Mouse (Mus musculus) granulocyte monocyte progenitor cell, adult 5-6 weeks (primary cell): ENCODE data around the gene Flywch2. TPM values are rescaled to one million over a fixed set of nuclear protein-coding genes. Genes with fewer than 3 reads are reported as not detected.

Experiments used
- ATAC-seq: replicated peaks from 2 replicates; pipeline ENCODE4 v1.8.0; 2016; ENCODE audit warnings: mild to moderate bottlenecking, moderate TSS enrichment, inconsistent platforms; ENCODE audit not compliant: poor library complexity, severe bottlenecking
- total RNA-seq, 2 experiments: library from RNA; stranded (forward) in 1 of 2; stranded (reverse) in 1 of 2; fragments of 200-712, 200-1000 nt in 1 of 2; fragments of >200 nt in 1 of 2; fragmentation: Nextera tagmentation in 1 of 2; gene quantifications; 2 replicates each; pipeline ENCODE4 v1.2.3; 2014 to 2017

The Flywch2 gene
- total RNA-seq, 2 experiments from 2014 or later, result 0.80 TPM; not detected in 1

DNA sequence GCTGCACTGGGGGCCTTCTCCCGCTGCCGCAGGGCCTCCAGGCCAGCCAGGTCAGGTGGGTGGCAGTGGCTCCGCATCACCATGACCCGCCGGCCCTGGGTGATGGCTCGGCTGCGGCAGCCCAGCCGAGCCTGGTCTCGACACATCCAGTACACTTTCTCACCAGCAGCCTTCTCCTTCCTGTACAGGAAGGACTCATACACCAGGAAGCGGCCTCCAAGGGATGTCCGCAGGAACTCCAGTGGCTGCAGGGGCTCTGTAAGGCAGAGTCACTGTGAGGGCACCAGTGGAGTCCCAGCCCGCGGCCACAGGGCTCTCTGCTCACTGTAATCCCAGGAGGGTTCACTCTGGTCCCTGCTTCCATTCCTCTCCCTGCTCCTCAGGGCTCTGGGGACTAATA, 30.2 kb downstream of the Flywch2 start:
- no peak for ATAC-seq

DNA sequence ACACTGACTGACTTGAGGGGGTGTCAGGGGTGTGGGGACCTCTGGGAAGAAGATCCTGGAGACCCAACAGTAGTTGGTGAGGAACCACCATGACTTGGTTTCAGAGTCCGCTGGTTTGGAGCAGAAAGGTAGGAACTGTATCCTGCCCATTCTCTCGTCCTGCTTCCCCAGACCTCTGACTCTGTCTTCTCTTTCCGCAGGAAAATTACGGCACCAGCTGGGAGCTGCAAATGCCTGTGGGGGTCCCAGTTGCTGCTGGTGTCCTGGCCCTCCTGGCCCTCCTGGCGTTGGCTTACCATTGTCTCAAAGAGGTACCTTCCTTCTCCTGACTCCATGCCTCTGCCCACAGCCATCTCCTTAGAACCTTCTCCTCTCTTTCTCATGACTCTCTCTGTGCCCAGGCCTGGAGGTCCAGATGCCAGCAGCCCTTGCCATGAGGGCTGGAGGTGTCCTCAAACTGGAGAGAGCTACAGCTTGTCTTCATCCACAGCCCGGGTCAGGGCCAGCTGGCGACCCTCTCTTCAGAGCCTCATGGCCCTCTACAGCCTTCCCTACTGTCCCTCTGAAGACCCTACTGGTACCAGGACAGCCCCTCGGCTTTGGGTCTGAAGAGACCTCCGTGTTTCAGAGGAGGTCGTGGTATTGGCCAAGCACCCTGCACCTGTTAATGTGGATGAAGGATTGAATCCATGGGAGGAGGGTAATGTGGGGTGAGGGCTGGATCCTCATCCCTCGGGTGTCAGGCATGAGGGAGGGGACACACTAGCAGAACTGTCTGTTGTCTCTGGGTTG, 36.3 kb downstream of the Flywch2 start:
- ATAC-seq, result no peak

DNA sequence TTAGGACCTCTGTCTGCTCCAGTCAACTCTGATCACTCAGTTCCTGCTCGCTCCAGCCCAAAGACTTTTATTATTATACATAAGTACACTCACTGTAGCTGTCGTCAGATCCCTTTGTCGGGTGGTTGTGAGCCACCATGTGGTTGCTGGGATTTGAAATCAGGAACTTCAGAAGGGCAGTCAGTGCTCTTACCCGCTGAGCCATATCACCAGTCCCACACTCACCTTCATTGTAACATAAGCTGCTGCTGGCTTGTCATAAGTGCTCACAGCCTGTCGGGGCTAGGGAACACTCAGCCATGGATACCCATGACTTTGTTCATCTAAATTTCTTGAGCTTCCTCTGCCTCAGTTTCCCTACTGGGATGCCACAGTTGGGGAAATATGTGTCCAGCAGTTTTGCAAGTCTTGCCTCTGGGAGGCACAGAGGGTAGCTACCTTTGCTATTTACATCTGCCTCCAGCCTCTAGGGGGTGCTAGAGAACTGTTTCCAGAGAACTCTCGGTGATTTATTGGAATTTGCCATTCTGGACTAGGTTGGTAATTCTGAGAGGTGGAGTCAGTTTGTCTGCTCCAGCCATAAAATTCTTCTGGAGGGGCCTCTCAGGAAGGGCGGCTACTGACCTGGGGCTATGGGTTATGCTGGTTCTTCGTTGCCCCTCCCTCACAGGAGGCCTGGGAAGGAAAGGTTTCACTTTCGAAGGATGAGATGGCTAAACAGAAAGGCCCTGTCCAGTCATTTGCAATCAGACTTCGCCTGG, 37.1 kb downstream of the Flywch2 start:
- ATAC-seq, result peak; percentile 56

DNA sequence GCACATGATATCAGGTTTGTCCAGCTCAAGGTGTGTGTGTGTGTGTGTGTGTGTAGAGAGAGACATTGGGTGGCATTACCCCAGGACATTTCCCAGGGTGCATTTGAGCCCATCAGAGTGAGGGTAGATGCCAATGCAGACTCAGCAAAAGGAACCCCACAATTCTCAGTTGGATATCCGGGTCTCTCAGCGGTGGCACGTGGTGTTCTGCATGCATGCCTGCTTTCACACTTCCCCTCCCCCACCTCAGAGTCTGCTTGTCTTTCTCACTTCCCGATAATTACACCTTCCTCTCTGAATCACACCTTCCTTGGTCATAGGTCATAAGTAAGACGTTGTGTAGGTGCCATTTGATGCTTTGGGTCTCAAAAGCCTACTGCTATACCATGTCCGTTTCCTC, 37.9 kb downstream of the Flywch2 start:
- ATAC-seq, result no peak

DNA sequence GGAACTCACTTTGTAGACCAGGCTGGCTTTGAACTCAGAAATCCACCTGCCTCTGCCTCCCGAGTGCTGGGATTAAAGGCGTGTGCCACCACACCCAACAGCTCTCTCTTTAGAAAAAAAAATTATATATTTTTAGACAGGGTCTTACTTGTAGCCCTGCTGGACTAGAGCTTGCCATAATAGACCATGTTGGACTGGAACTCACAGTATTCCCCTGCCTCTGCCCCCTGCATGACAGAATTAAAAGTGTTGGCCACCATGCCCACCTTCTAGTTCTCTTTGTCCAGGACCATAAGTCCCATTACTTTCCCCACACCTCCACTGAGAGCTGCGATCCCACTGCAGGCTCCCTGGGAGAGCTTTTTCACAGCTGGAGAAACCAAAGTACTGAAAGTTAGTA, 38.4 kb downstream of the Flywch2 start:
- ATAC-seq, result no peak

DNA sequence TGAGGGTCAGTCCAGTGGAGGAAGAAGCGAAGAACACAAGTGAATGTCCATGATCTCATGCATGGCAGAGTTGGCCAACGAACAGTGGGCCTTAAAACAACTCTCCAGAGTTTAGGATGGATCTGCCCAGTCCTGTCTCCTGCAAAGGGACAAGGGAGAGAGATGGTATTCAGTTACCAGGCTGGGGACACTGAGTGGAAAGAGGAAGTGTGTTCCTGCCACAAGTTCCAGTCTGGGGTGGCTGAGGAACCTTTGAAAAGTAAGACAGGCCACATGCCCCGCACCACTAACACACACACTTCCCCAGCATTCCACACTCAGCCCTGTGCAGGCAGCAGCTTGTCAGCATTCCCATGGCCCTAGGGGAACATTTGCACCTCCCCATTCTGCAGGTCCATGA, 39.1 kb downstream of the Flywch2 start:
- ATAC-seq, result peak; percentile 48

DNA sequence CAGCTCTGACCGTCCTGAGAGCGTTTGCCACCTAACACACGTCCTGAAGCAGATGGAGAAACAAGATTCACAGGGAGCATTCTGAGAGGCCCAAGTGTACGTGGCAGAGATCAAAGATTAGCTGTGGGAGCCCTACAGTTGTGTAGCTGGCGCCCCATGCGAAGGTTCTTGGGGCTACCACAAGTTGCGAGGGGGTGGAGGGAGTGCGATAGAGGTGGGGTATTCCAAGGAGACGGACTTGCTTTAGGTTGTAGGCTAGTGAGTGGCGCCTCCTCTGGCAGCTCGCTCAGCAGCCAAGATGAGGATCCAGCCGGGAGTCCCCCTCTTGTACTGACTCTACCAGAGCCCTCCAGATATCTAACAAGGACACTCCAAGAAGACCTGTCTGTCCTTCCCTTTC, 39.6 kb downstream of the Flywch2 start:
- peak; percentile 4; the same call in 1 of the 2 replicates for ATAC-seq

DNA sequence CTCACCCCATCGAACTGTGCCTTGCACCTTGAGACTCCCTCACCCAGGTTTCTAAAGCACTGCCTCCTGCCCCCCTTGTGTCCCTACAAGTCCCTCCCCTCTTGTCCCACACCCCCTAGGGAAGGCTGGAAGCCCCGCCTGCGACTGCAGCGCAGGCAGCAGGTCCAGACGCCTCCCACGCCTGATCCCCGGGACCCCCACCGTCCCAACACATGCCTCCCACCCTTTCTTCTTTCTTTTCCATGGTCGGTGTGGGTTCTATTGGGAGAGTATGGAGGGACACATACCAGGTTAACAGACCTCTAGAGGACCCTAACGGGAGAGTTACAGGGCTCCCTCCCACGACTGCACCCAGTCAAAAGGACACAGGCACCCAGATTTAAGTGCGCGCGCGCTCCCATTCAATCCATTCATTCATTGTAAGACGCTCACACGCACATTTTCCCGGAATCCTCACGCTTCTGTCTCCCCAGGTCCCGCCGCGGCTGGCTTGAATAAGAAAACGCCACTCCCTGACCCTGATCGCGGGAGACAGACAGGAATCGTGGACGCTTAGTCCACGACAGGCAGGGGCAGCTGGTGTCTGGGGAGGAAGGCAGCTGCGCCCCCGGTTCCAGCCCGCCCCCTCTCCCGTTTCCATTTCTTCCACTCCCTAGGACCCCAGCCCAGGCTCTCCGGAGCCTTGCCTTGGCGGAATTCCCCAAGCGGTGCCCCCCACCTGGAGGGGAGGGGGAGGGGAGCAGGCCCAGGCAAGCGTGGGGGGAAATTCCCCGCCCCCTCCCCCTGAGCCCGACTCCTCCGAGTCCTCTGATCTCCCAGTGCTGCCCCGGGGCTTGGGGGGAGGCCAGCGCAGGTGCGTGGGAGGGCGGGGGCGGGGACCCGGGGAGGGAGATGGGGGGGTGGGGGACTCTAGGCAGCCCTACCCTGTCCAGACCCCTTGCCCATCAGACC, 40.3 kb downstream of the Flywch2 start, which contains the start of gene Kremen2:
Gene Kremen2 (minus strand): TSS at position 533 of the 951 bp plus-strand sequence.
- ATAC-seq, result no peak

DNA sequence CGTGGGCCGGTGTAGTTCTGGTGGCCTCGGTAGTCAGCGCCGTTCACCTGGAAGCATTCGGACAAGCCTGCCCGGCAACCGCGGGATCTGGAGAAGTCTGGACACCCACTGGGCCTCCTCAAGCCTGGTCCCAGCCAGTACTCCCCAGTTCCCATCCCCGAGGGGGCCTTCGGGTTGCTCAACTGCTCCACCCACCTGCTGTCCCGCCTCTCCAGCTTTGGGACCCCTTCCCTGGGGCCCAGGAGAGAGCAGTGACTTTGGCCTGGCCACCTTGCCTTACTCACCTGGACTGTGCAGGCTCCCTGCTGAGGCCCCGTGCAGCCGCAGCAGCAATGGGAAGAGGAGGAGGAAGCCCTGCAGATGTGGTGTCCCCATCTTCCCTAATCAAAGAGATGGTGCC, 41.2 kb downstream of the Flywch2 start:
- no peak for ATAC-seq

DNA sequence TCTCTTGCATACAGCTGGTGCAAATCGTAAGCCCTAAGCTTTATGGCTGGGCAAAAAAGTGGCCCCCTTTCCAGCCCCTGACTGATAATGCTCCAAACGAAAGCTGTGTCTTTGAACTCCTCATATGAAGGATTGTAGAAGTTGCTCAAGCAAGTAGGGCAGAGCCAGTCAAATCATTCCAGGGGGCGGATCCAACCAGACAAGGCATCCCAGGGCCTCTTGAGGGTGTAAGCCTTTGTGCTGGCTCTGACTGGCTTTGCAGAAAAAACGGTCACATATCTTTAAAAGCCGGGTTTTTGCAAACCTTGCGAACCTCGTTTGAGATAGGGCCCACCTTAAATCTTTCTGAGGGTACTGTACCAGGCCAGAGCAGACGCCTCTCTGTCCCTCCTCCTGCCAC, 41.8 kb downstream of the Flywch2 start:
- no peak for ATAC-seq

DNA sequence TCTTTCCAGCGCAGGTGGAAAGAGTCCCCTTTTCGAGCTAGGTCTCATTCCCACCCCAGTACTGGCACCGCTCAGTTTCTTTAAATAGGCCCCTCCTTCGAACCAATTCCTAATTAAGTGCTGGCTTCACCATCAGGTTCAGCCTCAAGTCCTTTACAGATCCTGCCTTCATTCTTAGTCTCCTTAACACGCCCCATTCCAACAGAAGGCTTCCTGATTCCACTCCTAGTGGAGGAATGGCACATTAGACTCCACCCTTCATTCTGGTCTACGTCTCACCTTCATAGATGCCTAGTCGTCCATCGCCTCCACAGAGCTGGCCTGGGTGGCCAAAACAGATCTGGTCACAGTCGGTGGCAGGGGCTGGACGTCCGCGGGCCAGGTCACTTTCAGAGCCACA, 42.9 kb downstream of the Flywch2 start:
- ATAC-seq, result no peak

DNA sequence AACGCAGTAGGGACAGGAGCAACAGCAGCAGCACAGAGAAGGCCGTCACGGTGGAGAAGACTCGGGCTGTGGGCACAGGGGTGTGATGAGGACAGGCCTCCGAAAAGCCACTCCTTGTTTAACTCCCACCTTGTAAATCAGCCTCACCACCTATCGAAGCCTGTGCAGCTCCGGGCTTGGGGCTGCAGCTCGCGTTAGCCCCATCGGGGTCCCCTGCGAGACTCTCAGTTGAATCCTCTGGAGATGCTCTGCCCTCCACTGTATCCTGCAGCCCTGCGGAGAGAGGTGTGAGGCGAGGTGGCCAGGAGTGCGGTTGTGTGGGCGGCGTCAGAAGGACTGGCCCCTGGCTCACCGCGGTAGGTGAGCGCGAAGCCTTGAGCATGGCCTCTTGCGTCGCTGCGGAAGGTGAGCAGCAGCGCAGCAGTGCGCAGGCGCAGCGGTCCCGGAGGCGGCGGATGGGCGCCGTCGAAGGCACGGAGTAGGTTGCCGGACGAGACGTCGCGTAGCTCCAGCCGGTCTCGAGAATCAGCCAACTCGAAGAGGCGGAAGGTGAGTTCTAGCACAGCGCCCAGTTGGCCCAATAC, 43.6 kb downstream of the Flywch2 start:
- no peak for ATAC-seq

DNA sequence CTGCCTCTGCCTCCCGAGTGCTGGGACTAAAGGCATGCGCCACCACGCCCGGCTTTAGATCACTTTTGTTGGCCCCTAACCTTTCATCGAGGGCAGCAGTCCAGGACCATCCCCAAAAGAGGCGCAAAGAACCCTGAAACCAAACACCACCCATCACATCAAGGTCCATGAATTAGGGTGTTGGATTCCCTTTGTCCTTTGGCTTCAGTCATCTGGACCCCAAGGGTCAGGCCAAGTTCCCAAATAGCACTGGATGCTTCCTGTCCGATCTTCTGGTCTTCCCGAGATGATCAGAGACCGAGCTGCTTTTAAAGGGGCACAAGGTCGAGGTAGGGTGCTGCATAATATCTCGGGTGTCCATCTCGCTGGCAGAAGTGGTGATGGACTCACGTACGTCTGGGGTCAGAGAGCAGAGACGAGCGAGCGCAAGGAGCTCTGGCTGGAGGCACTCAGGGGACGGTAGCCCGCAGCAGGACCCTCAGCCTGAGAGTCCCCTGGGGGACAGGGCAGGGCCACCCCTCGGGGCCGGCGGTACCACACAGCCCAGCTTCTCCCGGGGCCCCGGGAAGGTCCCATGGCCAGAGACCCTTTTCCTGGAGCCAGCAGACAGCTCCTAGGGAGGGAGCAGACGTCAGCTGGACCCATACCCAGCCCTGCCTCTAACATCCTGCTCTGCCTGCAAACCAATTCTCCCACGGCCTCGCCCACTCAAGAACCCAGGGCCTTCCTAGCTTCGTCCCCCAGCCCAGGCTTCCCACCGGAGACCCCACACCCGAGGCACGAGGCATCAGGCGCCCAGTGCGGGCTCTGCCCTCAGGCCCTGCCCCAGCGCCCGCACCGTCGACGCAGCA, 44.3 kb downstream of the Flywch2 start:
- ATAC-seq, result no peak

DNA sequence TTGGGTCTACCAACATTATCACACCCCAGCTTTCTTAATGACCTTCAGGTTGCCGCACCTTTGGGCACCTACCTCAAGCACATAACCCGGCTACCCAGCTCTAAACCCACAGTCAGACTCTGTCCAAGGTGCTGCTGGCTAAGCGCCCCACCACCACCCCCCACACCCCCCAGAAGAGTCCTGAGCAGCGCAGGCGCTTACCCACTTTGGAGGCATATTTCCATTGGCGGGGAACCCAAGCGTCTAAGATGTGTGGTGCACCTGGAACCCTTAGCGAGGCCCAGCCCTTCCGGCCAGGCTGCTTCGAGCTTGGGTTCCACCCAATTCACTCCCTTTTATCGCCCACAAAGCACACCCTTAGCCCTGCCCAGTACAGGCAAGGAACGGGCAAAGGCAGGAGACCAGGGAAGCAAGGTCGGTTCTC, 45.3 kb downstream of the Flywch2 start, which contains the start of gene Paqr4:
Gene Paqr4 (minus strand): TSS at position 270 of the 424 bp plus-strand sequence.
- ATAC-seq, result peak; percentile 3

DNA sequence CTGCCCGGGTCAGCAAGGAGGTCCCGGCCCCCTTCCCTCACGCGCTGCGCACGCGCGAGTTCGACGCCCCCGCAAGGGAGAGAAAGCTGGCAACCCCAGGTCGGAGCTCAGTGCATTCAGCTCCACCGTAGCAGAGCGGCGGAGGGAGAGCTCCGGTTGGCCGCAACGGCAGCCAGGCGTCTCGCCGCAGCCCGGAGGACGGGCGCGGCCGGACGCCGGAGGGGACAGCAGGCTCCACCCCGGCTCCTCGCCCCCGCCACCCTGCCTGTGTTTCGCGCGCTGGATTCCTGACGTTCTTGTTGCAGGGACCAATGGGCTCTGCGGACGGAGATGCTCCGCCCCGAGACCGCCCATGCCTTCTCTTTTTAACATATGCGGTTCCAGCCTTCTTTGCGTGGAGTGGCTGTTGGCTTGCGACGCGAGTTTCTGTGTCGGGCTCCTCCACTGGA, 45.7 kb downstream of the Flywch2 start:
- peak; percentile 82 for ATAC-seq

DNA sequence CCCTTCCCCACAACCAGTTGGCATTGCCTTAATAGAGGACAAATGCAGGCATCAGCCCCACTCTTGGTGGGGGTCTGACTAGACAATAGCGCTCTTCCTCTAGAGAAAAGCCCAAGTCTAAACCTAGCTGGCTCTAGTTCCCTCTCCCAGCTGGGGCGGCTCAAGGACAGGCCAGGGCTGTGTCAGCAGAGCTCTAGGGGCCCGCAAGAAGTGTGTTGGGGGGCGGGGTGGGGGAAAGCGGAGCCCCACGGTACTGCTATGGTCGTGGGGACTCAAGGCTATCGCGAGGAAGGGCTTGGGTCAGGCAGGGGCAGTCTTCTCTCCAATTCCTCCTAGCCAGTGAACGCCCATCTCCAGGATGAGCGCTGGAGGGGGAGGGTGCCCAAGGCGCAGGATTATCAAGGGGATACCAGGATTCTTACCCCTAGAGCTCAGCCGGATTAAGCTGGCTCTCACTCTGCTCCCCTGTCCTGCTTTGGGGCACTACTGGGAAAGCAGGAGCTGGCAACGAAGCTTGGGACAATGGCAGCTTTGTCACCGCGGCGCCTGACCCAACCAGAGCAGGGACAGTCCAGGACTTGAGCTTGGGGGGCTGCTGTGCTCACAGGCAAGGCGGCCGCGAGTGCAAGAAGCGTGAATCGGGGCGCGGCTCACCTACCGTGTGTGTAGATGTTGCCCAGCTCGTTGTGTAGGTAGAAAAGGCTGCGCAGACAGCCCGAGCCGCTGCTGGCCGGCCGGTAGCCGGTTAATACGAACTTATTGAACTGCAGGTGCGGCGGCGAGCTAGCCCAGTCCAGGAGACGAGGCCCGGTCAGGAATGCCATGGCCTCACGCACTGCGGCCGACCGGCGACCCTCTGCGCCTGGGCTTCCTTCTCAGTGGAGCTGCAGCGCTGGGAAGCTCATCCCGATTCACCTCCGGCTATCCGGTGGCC, 46.4 kb downstream of the Flywch2 start:
- no peak; the same call in 1 of the 2 replicates for ATAC-seq

DNA sequence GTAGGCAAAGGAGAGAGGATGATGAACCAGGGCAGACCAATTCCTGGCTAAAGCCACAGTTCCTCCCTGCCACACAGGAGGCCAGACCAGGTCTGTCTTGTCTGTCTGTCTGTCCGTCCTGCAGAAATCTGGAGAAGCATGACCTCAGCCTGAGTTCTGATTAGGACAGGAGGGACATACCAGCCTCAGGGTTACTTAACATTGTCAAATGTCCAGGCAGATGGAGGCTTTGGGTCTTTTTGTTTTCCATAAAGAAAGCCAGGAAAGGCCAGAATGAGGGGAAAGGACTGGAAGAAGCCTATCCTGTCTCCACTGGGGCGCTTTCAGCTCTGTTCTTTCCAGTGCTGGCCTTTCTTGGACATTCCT, 47.1 kb downstream of the Flywch2 start:
- ATAC-seq, result no peak
